Mouse (Mus musculus) lung, postnatal 0 days (tissue): ENCODE results near the gene Spata45.

Experiments used
- CTCF ChIP-seq: IDR thresholded peaks from 2 replicates; pipeline ENCODE4 v1.5.1; 2016; ENCODE audit warnings: antibody characterized with exemption, mild to moderate bottlenecking
- EP300 ChIP-seq: IDR thresholded peaks from 2 replicates; pipeline ENCODE4 v1.6.1; 2016; ENCODE audit warnings: antibody characterized with exemption, mild to moderate bottlenecking, control low read depth

GRCm38 (mm10) chr1:191085597-191085996 lies 49.2 kb downstream of the Spata45 start:
- TF ChIP-seq CTCF (no peak), EP300 (no peak)
